Mouse (Mus musculus) liver, embryonic 12.5 days (tissue): ENCODE measurements at regions not wholly inside any gene's neighbourhood (a gene's known extent, or its start where the extent isn't known, plus 50 kb on each side); places are given as distances from the start of the nearest gene placed in this dataset.
A peak's percentile ranks its signal among the peaks of the same experiment; 100 is the strongest.

Source experiments
- ATAC-seq: fragments of 200-750 bp; cut with Nextera tagmentation; 2 replicates; pipeline ENCODE4 v1.8.0; 2017; ENCODE audit warnings: moderate number of reproducible peaks, mild to moderate bottlenecking, moderate library complexity
- H3K27ac ChIP-seq: fragments of 300-500 bp; sonication (generic); 2 replicates; pipeline ENCODE4 v1.5.1; 2016; ENCODE audit warnings: mild to moderate bottlenecking
- H3K27me3 ChIP-seq: fragments of 300-500 bp; sonication (generic); replicated peaks from 2 replicates; pipeline ENCODE4 v1.6.1; 2016; ENCODE audit warnings: mild to moderate bottlenecking, moderate library complexity
- H3K36me3 ChIP-seq: fragments of 300-500 bp; sonication (generic); 2 replicates; pipeline ENCODE4 v1.6.1; 2016; ENCODE audit warnings: mild to moderate bottlenecking, moderate library complexity
- H3K4me1 ChIP-seq: fragments of 300-500 bp; sonication (generic); 2 replicates; pipeline ENCODE4 v1.6.1; 2016
- H3K4me2 ChIP-seq: fragments of 300-500 bp; sonication (generic); 2 replicates; pipeline ENCODE4 v1.6.1; 2016; ENCODE audit warnings: mild to moderate bottlenecking, moderate library complexity
- H3K4me3 ChIP-seq: fragments of 300-500 bp; sonication (generic); 2 replicates; pipeline ENCODE4 v1.5.1; 2016; ENCODE audit warnings: mild to moderate bottlenecking, moderate library complexity
- H3K9ac ChIP-seq: fragments of 300-500 bp; sonication (generic); 2 replicates; pipeline ENCODE4 v1.6.1; 2016; ENCODE audit warnings: mild to moderate bottlenecking, moderate library complexity
- H3K9me3 ChIP-seq: fragments of 300-500 bp; sonication (generic); replicated peaks from 2 replicates; pipeline ENCODE4 v1.6.1; 2016; ENCODE audit warnings: mild to moderate bottlenecking, moderate library complexity
- WGBS: fragments of 180-500 bp; shearing (Covaris S2); methylation state at CpG from one replicate; pipeline ENCODE4 v1.1.7; 2016; ENCODE audit not compliant: insufficient replicate concordance; 5-methylcytosine and 5-hydroxymethylcytosine counted together

GRCm38 (mm10) chr12:12643247-12643963 lies 298.3 kb downstream of the Mycn start:
- H3K9me3 ChIP-seq: no peaks in the 10 kb centered on the region
- WGBS: 52% methylated on average over 11 of the region's 11 CpGs
- H3K27me3 ChIP-seq: no peaks in the 10 kb centered on the region
- no peaks in the 10 kb centered on the region for H3K4me1 ChIP-seq
- H3K27ac ChIP-seq: no peak overlapping the region
- no peaks in the 10 kb centered on the region for H3K36me3 ChIP-seq
- no peak overlapping the region for H3K4me2 ChIP-seq
- H3K4me3 ChIP-seq: no peak overlapping the region
- ATAC-seq: no peak
- H3K9ac ChIP-seq: no peak overlapping the region

DNA sequence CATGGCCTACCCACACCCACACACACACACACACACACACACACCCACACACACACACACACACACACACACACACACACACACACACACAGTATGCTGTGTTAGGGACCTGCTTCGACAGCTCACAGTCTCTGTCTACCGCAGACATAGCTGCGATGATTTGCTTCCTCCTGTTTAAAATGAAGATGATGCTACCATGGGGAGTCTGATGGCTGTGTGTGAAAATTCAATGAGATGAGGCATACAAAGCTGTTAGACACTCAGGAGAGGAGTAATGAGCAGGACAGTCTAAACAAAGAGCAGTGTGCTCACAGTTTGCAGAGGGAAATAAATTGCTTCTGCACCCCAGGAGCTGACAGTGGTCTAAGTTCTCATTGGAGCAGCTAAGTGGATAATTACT lies 306.4 kb downstream of the Mycn start:
- H3K27ac ChIP-seq: no peak overlapping the region
- no peaks in the 10 kb centered on the region for H3K9me3 ChIP-seq
- H3K9ac ChIP-seq: no peak overlapping the region
- no peak for ATAC-seq
- no peaks in the 10 kb centered on the region for H3K27me3 ChIP-seq
- no peaks in the 10 kb centered on the region for H3K4me1 ChIP-seq
- no peak overlapping the region for H3K4me2 ChIP-seq
- no peak overlapping the region for H3K4me3 ChIP-seq
- 90% methylated on average over 3 of the region's 3 CpGs for WGBS
- no peaks in the 10 kb centered on the region for H3K36me3 ChIP-seq

DNA sequence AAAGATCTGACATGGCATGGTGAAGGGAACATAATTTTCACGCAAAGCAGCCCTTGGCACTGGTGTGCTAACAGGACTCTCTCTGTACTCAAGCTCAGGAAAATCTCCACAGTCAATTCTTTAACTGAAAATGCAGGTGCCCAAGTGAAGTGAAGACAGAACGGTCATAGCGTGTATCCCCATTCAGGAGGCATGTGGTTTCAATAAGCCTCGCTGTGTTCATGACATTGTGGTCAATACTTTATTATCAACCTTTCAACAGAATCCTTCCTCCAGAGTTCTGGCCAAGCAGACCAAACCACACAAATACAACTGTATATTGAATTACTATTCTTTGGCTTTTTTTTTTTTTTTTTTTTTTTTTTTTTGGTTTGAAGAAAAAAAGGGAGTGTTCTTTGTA lies 314.1 kb downstream of the Mycn start:
- 53% methylated on average over 4 of the region's 4 CpGs for WGBS
- no peak for ATAC-seq
- Histone ChIP-seq H3K9me3 (no peaks in the 10 kb centered on the region), H3K4me2 (no peak overlapping the region), H3K4me1 (0 out of 2 replicates have a peak, but pooled peaks cover 7% of the 10 kb centered on the region), H3K36me3 (no peaks in the 10 kb centered on the region), H3K4me3 (no peak overlapping the region), H3K9ac (no peak overlapping the region), H3K27ac (no peak overlapping the region), H3K27me3 (no peaks in the 10 kb centered on the region)

- H3K9ac ChIP-seq: no peak overlapping the region
- H3K4me1 ChIP-seq: 0 out of 2 replicates have a peak, but pooled peaks cover 7% of the 10 kb centered on the region
- WGBS: 67% methylated on average over 1 of the region's 1 CpGs
- H3K27ac ChIP-seq: no peak overlapping the region
- no peaks in the 10 kb centered on the region for H3K9me3 ChIP-seq
- H3K27me3 ChIP-seq: no peaks in the 10 kb centered on the region
- no peak overlapping the region for H3K4me3 ChIP-seq
- no peak for ATAC-seq
- H3K4me2 ChIP-seq: no peak overlapping the region
- H3K36me3 ChIP-seq: no peaks in the 10 kb centered on the region
Measured at GRCm38 (mm10) chr12:12625788-12626187, 315.9 kb downstream of the Mycn start.

GRCm38 (mm10) chr12:12622712-12623292 lies 318.9 kb downstream of the Mycn start:
- Histone ChIP-seq H3K27me3 (no peaks in the 10 kb centered on the region), H3K4me2 (no peak overlapping the region), H3K4me3 (no peak overlapping the region), H3K36me3 (no peaks in the 10 kb centered on the region), H3K4me1 (0 out of 2 replicates have a peak, but pooled peaks cover 7% of the 10 kb centered on the region), H3K27ac (no peak overlapping the region), H3K9ac (no peak overlapping the region), H3K9me3 (no peaks in the 10 kb centered on the region)
- 0 out of 2 replicates have a peak, but pooled peaks have one; percentile 46 for ATAC-seq
- WGBS: 28% methylated on average over 5 of the region's 5 CpGs

- no peak overlapping the region for H3K4me3 ChIP-seq
- no peaks in the 10 kb centered on the region for H3K9me3 ChIP-seq
- ATAC-seq: no peak
- no peaks in the 10 kb centered on the region for H3K36me3 ChIP-seq
- 0 out of 2 replicates have a peak, but pooled peaks cover 7% of the 10 kb centered on the region for H3K4me1 ChIP-seq
- no peaks in the 10 kb centered on the region for H3K27me3 ChIP-seq
- H3K4me2 ChIP-seq: no peak overlapping the region
- WGBS: 78% methylated on average over 9 of the region's 9 CpGs
- H3K9ac ChIP-seq: no peak overlapping the region
- H3K27ac ChIP-seq: no peak overlapping the region
Measured at GRCm38 (mm10) chr12:12621506-12621905, 320.2 kb downstream of the Mycn start.

- no peaks in the 10 kb centered on the region for H3K9me3 ChIP-seq
- H3K9ac ChIP-seq: no peak overlapping the region
- H3K36me3 ChIP-seq: no peaks in the 10 kb centered on the region
- no peaks in the 10 kb centered on the region for H3K27me3 ChIP-seq
- 69% methylated on average over 5 of the region's 5 CpGs for WGBS
- no peak overlapping the region for H3K27ac ChIP-seq
- H3K4me1 ChIP-seq: 0 out of 2 replicates have a peak, but pooled peaks cover 7% of the 10 kb centered on the region
- H3K4me3 ChIP-seq: no peak overlapping the region
- H3K4me2 ChIP-seq: no peak overlapping the region
- no peak for ATAC-seq
Measured at GRCm38 (mm10) chr12:12620316-12620715, 321.4 kb downstream of the Mycn start.

- H3K9me3 ChIP-seq: no peaks in the 10 kb centered on the region
- H3K36me3 ChIP-seq: no peaks in the 10 kb centered on the region
- 0 out of 2 replicates have a peak, but pooled peaks cover 7% of the 10 kb centered on the region for H3K4me1 ChIP-seq
- ATAC-seq: no peak
- no peak overlapping the region for H3K4me3 ChIP-seq
- H3K9ac ChIP-seq: no peak overlapping the region
- WGBS: 52% methylated on average over 5 of the region's 5 CpGs
- no peak overlapping the region for H3K4me2 ChIP-seq
- H3K27ac ChIP-seq: no peak overlapping the region
- no peaks in the 10 kb centered on the region for H3K27me3 ChIP-seq
Measured at GRCm38 (mm10) chr12:12619431-12619830, 322.3 kb downstream of the Mycn start.

DNA sequence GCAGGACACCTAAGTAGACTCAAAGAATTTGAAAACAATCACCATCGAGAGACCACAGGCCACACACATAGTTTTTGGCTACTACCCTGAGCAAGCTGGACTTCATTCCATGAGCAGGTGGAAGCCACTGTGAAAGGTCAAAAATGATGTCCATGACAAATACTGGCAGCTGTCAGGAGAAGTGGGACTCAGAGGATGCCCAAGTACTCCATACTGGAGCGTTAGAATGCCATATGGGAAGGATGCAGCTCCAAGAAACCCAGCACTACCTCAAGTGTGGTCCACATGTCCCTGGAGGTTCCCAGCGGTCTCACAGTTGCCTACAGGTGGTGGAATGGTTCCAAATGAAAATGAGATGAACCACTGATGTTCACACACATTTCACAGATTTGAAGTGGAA lies 329.2 kb downstream of the Mycn start:
- ATAC-seq: no peak
- Histone ChIP-seq H3K9me3 (no peaks in the 10 kb centered on the region), H3K27me3 (no peaks in the 10 kb centered on the region), H3K4me2 (no peak overlapping the region), H3K4me1 (no peaks in the 10 kb centered on the region), H3K27ac (no peak overlapping the region), H3K4me3 (no peak overlapping the region), H3K36me3 (no peaks in the 10 kb centered on the region), H3K9ac (no peak overlapping the region)
- 68% methylated on average over 3 of the region's 3 CpGs for WGBS

GRCm38 (mm10) chr12:12610861-12611260 lies 330.9 kb downstream of the Mycn start:
- Histone ChIP-seq H3K36me3 (no peaks in the 10 kb centered on the region), H3K9ac (no peak overlapping the region), H3K4me2 (no peak overlapping the region), H3K4me1 (no peaks in the 10 kb centered on the region), H3K4me3 (no peak overlapping the region), H3K27me3 (no peaks in the 10 kb centered on the region), H3K9me3 (no peaks in the 10 kb centered on the region), H3K27ac (no peak overlapping the region)
- WGBS: 63% methylated on average over 4 of the region's 4 CpGs
- ATAC-seq: no peak

GRCm38 (mm10) chr12:12607995-12608394 lies 333.7 kb downstream of the Mycn start:
- WGBS: 82% methylated on average over 4 of the region's 4 CpGs
- no peak for ATAC-seq
- no peak overlapping the region for H3K4me3 ChIP-seq
- H3K4me1 ChIP-seq: no peaks in the 10 kb centered on the region
- no peaks in the 10 kb centered on the region for H3K9me3 ChIP-seq
- no peak overlapping the region for H3K27ac ChIP-seq
- H3K27me3 ChIP-seq: peaks cover 4% of the 10 kb centered on the region; the same call in 1 of the 2 replicates
- no peaks in the 10 kb centered on the region for H3K36me3 ChIP-seq
- H3K4me2 ChIP-seq: no peak overlapping the region
- H3K9ac ChIP-seq: no peak overlapping the region

DNA sequence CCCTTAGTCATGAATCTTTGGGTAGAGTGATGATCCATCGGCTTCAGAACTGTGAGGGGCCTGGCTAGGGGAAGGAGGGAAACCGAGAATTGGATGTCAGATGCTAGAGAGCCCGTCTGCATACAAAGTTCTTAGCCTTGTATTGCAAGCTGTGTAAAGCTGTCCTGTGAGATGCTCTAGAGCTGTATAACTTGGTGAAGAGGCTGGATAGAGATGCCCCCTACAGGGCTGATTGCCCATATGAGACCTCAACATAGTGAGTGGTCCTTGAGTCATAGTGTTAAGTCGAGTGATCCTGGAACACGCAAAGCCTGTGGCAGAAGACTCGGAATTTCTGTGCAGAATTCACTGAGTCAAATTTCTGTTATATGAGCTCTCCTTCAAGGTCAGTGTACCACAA lies 334.8 kb downstream of the Mycn start:
- peaks cover 4% of the 10 kb centered on the region; the same call in 1 of the 2 replicates for H3K27me3 ChIP-seq
- H3K4me3 ChIP-seq: no peak overlapping the region
- H3K4me1 ChIP-seq: no peaks in the 10 kb centered on the region
- no peaks in the 10 kb centered on the region for H3K9me3 ChIP-seq
- no peaks in the 10 kb centered on the region for H3K36me3 ChIP-seq
- ATAC-seq: no peak
- no peak overlapping the region for H3K9ac ChIP-seq
- no peak overlapping the region for H3K4me2 ChIP-seq
- 74% methylated on average over 6 of the region's 6 CpGs for WGBS
- no peak overlapping the region for H3K27ac ChIP-seq
